Mouse (Mus musculus) gonadal fat pad, adult 2 months (tissue): ENCODE results near the gene Smpdl3b. TPM values are rescaled to one million over a fixed set of nuclear protein-coding genes. Genes with fewer than 3 reads are reported as not detected.

ENCODE experiments used
- DNase-seq: peaks from one replicate; pipeline ENCODE4 v3.0.0-alpha.2; 2012; ENCODE audit warnings: low read depth
- polyA plus RNA-seq: library from polyadenylated mRNA; depleted of rRNA; stranded (reverse); fragments of >200 nt; gene quantifications from 2 replicates; pipeline ENCODE4 v1.2.3, GENCODE M21; 2012; rRNA removed

The Smpdl3b gene
- polyA plus RNA-seq, 1 experiment, result 18.4 TPM

- DNase-seq, result no peak
Observed at GRCm38 (mm10) chr4:132733071-132733770, 23.8 kb downstream of the Smpdl3b start.

GRCm38 (mm10) chr4:132732148-132732684 lies 24.8 kb downstream of the Smpdl3b start, which contains the start of gene Xkr8:
Gene Xkr8, minus strand, starts transcription at chr4:132732546.
- no peak for DNase-seq

GRCm38 (mm10) chr4:132731616-132732015 lies 25.4 kb downstream of the Smpdl3b start:
- DNase-seq, result no peak

GRCm38 (mm10) chr4:132728233-132728632 lies 28.8 kb downstream of the Smpdl3b start:
- no peak for DNase-seq

- no peak for DNase-seq
Observed at GRCm38 (mm10) chr4:132718251-132718650, 38.8 kb downstream of the Smpdl3b start.

GRCm38 (mm10) chr4:132713181-132713580 lies 43.9 kb downstream of the Smpdl3b start:
- DNase-seq, result no peak

GRCm38 (mm10) chr4:132706885-132707284 lies 50.2 kb downstream of the Smpdl3b start:
- DNase-seq, result no peak

GRCm38 (mm10) chr4:132702076-132702475 lies 55.0 kb downstream of the Smpdl3b start:
- DNase-seq, result no peak

GRCm38 (mm10) chr4:132693366-132693765 lies 63.7 kb downstream of the Smpdl3b start:
- DNase-seq, result no peak

GRCm38 (mm10) chr4:132689634-132690033 lies 67.4 kb downstream of the Smpdl3b start:
- DNase-seq, result no peak

Other genes with a start within 250 kb of the Smpdl3b start
- gene Sesn2, start 246.8 kb downstream of the Smpdl3b start, polyA plus RNA-seq, result 25.6 and 26.3 TPM in 2 replicates
- 100 and 148 TPM in 2 replicates for gene Atpif1, start 223.6 kb downstream of the Smpdl3b start, polyA plus RNA-seq
- gene Dnajc8, start 221.7 kb downstream of the Smpdl3b start, polyA plus RNA-seq, result 30.5 and 33.1 TPM in 2 replicates
- 9.8 and 12.7 TPM in 2 replicates for gene Ptafr, start 193.2 kb downstream of the Smpdl3b start, polyA plus RNA-seq
- 19.5 and 20.4 TPM in 2 replicates for gene Eya3, start 118.3 kb downstream of the Smpdl3b start, polyA plus RNA-seq
- 8.8 and 11.5 TPM in 2 replicates for gene Xkr8, start 24.7 kb downstream of the Smpdl3b start, polyA plus RNA-seq
- 20.9 and 21.6 TPM in 2 replicates for gene Rpa2, start 11.1 kb upstream of the Smpdl3b start, polyA plus RNA-seq
- 7.2 and 7.8 TPM in 2 replicates for gene Themis2, start 39.1 kb upstream of the Smpdl3b start, polyA plus RNA-seq
- gene Ppp1r8, start 85.9 kb upstream of the Smpdl3b start, polyA plus RNA-seq, result 29.4 and 29.7 TPM in 2 replicates
- gene Stx12, start 127.3 kb upstream of the Smpdl3b start, polyA plus RNA-seq, result 33.4 and 37.6 TPM in 2 replicates
- gene Fam76a, start 165.3 kb upstream of the Smpdl3b start, polyA plus RNA-seq, result 14.7 TPM in 2 replicates
- gene Fgr, start 216.8 kb upstream of the Smpdl3b start, polyA plus RNA-seq, result 3.2 and 3.3 TPM in 2 replicates